Mouse (Mus musculus) heart, postnatal 25 days (tissue): ENCODE results near the gene Ppp2r1a. TPM values are rescaled to one million over a fixed set of nuclear protein-coding genes. Genes with fewer than 3 reads are reported as not detected.
A peak's percentile ranks its signal among the peaks of the same experiment; 100 is the strongest.

Source experiments
- DNase-seq: peaks from one replicate; pipeline ENCODE4 v3.0.0; 2022; ENCODE audit warnings: low spot score
- intact Hi-C: fragments of 180-260 bp; cut with DNase I; formaldehyde crosslinking; loops from one replicate; pipeline ENCODE4 v1.15.1; 2025
- total RNA-seq, 2 experiments: library from RNA; stranded (reverse); gene quantifications; 2 replicates each; pipeline ENCODE4 v1.2.3; 2021

Gene Ppp2r1a
- total RNA-seq = 100 to 1,000 TPM; 186 to 216 TPM

DNA sequence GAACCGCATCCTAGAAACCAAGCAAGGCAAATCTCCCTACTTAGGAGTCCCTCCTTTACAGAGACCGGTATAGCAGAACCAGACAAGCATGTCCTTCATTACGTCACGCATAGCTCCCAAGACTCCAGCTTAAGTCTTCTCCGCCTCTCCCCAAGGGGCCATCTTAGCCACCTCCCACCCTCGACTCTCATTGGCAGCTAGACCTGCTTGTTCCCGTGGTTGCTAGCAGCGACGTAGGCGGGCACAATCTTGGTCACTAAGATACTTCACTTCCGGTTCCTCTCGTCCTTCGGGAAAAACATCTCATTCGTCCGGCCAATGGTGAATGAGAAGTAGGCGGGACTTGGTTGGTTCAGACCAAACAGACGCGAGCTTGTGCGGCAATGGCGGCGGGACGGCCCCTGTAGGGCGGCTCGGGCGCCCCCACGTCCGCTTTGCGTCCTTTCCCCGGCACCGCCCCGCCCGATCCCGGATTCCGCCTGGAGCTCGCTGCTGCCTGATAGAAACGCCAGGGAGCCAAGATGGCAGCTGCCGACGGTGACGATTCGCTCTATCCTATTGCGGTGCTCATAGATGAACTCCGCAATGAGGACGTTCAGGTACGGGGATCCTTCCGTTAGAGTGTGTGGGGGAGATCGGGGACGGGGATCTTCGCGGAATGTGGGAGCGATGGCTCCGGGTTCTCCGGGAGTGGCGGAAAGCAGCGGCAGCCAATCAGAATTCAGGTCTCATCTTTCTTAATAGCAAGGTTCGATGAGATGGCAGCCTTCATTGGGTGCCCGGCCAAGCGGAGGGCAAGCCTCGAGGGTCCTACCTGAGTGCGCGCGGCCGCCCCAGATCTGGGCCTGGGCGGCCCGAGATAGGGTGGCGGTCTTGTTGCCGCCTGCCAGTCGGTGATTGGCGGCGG, at the start of gene Ppp2r1a:
Gene Ppp2r1a (plus strand): TSS at position 327 of the 907 bp plus-strand sequence.
- intact Hi-C loops = loop anchor here (10.0 kb wide), 3 partner anchors 590 to 1480 kb away; partner anchors contain the start of genes Zfp52 and Zfp946
- DNase-seq = peak; percentile 98

DNA sequence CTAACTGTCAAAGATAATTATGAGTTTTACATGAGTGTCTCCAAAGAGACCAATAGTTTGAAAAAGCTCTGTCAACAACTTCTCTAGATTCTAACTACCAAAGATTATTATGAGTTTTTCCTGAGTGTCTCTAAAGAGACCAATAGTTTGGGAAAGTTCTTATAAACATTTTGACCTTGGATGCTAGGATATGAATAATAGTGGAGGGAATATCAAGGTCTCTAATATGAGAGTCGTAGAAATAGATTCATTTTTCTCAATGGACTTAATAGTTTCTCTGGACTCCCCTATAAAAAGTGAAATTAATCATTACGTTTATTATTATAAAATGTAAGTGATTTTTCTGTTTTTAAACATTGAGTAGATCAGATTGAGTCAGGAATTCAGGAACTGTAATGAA, 40.1 kb upstream of the Ppp2r1a start, which contains the start of gene Vmn1r231:
Gene Vmn1r231 (minus strand): TSS at position 101 of the 400 bp plus-strand sequence.
- DNase-seq = no peak
- intact Hi-C loops = no loop called here

DNA sequence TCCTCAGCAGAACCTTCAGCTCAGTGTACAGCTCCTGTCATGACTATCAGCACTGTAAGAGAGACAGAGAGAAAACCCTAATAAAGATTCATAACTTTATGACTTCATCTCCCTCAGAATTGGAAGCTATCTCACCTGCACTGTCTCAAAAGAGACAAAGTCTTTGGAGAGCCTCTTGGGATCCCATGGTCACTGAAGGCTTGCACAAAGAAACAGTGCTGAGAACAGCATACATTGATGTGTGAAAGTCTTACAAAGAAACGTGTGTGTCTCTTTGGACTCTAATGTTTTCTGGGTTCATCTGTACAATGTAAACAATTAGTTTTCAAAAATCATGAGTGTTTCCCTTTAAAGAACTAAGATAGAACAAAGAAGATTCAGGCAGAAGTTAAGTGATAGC, 25.5 kb upstream of the Ppp2r1a start, which contains the start of gene Vmn1r232:
Gene Vmn1r232 (minus strand): TSS at position 101 of the 400 bp plus-strand sequence.
- no peak for DNase-seq
- intact Hi-C loops = no loop called here

DNA sequence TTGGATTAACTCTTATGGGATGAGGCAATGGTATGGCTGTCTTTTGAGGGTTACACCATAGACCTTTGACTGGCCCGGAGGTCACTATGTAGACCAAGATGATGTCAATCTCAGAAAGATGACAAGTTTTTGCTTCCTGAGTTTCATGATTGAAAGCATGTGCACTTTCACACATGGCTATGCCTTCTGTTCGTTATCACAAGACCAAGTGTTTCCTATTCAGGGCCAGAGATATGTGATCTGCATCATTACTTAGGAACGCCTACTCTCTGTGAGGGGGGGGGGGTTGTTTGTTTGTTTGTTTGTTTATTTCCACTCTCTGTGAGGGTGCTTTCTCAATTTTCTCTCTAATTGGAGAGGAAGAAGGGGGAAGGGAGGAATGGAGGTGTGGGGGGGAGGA, 885 bp upstream of the Ppp2r1a start:
- intact Hi-C loops = loop anchor here (10.0 kb wide), 3 partner anchors 591 to 1481 kb away; partner anchors contain the start of genes Zfp52 and Zfp946

DNA sequence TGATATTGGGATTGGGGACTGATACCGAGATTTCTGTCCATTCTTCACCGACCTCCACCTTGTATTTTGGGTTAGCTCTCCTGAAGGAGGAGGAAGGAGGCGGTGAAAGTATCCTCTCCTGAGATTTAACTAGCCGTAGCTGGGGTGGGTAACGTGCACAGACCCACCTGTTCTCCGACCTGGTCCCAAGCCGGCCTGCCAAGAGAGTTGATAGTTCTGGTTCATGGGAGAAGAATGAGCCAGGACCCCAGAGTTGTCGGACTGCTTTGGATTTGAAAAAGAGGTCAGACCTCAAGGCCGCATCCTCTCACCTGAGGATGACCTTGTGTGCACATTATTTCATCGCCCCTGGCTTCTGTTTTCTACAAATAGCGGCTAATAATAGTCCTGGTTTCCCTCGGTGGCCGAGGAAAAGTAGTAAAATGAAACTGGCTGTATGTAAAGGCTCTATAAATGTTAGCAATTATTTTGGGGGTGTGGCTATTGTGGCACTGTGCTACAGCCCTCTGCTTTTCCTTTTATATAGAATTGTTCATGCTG, 985 bp downstream of the Ppp2r1a start:
- no peak for DNase-seq
- intact Hi-C loops = loop anchor here (10.0 kb wide), 3 partner anchors 589 to 1479 kb away; partner anchors contain the start of genes Zfp52 and Zfp946

More for the DNA sequence above, 885 bp upstream of the Ppp2r1a start:
- DNase-seq = no peak

DNA sequence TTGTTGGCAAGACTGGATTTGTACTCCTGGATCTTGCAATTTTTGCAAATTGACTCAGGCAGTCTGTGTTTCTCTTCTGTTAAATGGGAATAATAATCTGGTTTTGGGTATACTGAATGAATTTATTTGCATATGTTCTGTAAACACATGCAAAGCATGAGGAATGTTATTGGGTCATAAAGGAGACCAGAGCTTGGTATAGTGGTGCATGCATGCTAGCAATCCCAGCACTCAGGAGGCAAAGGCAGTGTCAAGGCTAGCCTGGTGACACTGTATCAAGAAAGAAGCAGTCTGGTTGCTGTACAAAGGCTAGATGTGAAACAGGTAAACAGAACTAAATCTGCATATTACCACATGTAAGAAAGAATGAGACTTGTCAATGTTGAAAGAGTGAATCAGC, 1.5 kb downstream of the Ppp2r1a start:
- DNase-seq = no peak
- intact Hi-C loops = loop anchor here (10.0 kb wide), 3 partner anchors 588 to 1478 kb away; partner anchors contain the start of genes Zfp52 and Zfp946

DNA sequence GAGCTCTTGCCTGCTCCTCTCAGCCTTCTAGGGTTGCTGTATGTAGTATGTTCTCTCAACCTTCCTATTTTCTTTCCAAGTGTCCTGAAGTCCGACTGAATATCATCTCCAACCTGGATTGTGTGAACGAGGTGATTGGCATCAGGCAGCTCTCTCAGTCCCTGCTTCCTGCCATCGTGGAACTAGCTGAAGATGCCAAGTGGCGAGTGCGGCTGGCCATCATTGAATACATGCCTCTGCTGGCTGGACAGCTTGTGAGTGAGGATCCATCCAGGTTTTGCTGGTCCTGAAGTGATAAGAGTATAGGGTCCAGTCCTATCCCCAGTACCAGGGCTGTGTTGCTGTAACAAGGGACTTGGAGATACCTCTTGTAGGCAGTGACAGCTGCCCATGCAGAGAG, 15.3 kb downstream of the Ppp2r1a start:
- no peak for DNase-seq
- intact Hi-C loops = no loop called here

DNA sequence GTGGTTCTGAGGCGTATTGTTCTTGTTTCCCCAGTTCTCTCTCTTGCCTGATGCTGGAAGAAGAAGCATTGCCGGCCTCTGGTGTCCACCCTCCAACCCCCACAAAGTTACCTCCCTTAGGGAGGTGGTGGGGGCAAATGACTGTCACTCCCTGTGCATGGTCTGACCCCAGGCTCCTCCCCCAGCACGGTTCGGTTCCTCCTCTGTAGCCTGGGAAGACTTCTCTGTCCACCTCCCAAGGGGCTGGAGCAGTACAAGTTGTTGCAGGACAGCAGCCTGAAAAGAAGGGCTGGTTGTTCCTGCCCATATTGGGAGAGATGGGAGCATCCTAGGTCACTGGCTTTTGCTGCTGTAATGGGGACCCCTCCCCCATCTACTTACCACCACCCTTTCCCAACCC, 20.3 kb downstream of the Ppp2r1a start:
- intact Hi-C loops = no loop called here
- no peak for DNase-seq

DNA sequence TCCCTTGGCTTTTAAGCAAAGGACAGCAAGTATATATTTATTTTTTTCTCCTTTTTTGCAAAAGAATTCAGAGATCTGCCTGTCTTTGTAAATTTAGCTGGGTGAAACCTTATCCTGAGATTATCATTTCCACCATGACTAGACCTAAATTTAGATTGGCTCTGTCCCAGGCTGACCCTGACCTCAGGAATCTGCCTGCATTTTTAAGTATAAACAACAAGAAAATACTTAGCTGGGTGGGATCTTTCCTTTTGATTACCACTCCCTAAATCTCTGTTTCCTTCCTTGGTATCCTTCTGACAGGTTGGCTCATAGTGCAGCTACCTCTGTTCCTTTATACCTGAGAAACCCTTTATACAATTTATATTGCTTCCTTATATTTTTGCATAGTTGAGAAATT, 21.6 kb downstream of the Ppp2r1a start:
- no peak for DNase-seq
- intact Hi-C loops = no loop called here

DNA sequence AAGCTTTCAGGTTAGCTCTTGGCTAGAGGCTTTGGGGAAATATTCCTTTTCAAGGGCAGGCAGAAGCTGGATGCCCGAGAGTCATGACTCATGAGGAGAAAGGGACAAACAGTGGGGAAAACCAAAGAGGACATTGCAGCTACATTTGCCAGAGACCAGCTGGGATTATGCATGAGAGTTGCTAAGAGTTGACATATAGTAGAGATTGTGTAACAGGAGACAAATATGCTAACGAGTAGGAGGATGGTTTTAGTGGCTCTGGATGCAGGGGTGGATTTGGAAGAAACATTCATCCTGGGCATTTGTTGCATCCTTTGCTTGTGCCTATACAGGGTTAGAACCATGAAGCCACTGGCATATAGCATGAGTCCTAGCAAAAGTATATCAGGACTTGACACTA, 48.6 kb downstream of the Ppp2r1a start:
- DNase-seq = no peak
- intact Hi-C loops = no loop called here

DNA sequence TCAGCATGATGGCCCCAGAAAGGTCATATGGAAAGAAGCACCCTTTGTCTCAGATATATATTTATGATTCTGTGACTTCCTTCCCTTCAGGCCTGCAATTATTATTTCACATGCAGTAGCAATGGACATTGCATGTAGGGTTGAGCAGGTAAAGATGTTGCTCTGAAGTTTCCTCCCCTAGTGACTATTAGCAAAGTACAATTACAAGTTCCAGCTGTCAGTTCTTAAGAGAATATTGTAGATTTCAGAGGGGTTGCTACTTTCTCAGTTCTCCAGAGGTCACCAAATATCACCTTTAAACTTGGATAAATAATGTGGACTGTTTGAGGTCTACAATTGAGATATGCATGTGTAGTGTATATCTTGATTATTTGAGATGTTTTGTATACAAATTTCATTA, 51.3 kb downstream of the Ppp2r1a start, which contains the start of gene Vmn1r233:
Gene Vmn1r233 (minus strand): TSS at position 101 of the 400 bp plus-strand sequence.
- intact Hi-C loops = no loop called here
- no peak for DNase-seq

DNA sequence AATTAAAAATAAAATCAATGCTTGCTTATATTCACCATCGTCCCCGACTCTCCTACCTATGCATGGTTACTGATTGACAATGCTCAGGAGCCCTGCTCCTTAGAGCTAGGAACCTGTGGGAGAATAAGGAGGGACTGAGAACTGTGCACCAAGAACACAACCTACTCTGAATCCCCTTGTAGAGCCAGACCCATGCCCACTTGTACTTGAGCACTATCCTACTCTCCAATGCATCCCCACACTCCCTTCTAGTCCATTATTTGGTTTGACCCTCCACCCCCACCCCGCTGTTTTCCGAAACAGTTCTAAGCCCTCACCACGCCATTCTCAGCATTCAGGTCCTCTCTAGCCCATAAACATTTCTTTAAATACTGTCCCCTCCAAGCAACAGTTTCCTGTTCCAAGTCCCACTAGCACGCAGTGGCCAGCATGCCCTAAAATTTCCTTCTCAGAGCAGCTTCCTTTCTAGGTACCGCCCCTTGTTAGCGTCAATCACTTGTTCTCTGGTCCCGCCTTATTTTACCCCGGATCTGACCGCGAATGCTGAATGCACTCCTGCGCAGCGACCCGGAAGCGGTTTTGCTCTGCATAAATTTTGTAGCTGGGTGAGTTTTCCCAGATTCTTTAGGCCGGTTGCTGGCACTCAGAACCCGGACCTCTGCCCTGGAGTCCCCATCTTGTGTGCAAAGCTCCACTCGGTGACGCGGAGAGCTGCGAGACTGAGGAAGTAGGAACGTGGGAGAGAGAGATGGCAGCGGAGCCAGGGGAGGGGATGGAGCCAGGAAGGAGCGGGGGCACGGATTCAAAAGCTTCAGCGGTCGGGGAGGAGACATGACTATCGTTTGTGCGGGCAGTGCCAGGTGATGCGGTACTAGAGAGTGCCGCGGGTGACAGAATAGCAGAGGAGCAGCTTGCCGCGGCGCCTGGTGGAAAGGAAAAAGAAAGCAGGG, 63.5 kb downstream of the Ppp2r1a start, which contains the start of gene Zfp160:
Gene Zfp160 (plus strand): TSS at position 522 of the 950 bp plus-strand sequence.
- DNase-seq = peak; percentile 75

DNA sequence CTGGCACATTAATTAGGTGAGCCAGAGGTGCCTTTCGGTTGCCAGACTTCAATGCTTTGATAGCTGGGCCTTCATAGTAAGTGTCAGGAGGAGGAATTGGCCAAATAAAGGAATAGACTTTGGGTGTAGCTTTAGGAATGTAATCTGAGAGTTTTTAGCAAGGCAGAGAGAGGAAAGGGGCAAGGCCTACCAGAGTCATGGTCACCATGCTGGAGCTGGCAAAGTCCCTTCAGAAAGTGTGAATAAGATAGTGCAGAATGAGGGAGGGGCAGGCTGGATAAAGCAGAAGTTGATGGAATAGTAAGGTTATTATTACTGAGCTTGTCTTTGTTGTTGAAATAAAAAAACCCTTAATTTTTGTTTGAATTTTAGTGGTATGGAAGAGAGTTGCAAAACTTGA, 64.6 kb downstream of the Ppp2r1a start:
- DNase-seq = no peak
- intact Hi-C loops = loop anchor here (2.0 kb wide), 1 partner anchor 61 kb away; no protein-coding TSS in a partner anchor

More for the DNA sequence above, 63.5 kb downstream of the Ppp2r1a start, which contains the start of gene Zfp160:
- intact Hi-C loops = loop anchor here (2.0 kb wide), 1 partner anchor 60 kb away; no protein-coding TSS in a partner anchor

Other genes starting within 250 kb of the Ppp2r1a start
- gene Vmn1r227, start 215.5 kb upstream of the Ppp2r1a start, total RNA-seq = not detected
- gene Vmn1r228, start 159.2 kb upstream of the Ppp2r1a start, total RNA-seq = not detected
- gene Vmn1r229, start 133.8 kb upstream of the Ppp2r1a start, total RNA-seq = not detected
- not detected for gene Vmn1r230, start 104.9 kb upstream of the Ppp2r1a start, total RNA-seq
- not detected for gene Vmn1r231, start 40.2 kb upstream of the Ppp2r1a start, total RNA-seq
- not detected for gene Vmn1r232, start 25.6 kb upstream of the Ppp2r1a start, total RNA-seq
- gene Vmn1r233, start 51.2 kb downstream of the Ppp2r1a start, total RNA-seq = not detected
- 10 to 100 TPM; 11.0 to 11.5 TPM for gene Zfp160, start 63.6 kb downstream of the Ppp2r1a start, total RNA-seq